Mouse (Mus musculus): ENCODE measurements around the gene Gm21440.
"Not testable (repeated sequence)": the region's sequence is repeated elsewhere in the genome, so short reads cannot be mapped to it uniquely, and the experiment has no call there.

The Gm21440 gene

GRCm38 (mm10) chrY:13252091-13252490 is at the start of gene Gm21440, which contains the start of gene Gm21454:
Gm21440 (plus strand) TSS chrY:13252391.
Gm21454 (plus strand) TSS chrY:13252442.
- not testable (repeated sequence) for DNase-seq (ENCODE audit: low spot score in 2 of 2)

GRCm38 (mm10) chrY:13223828-13224227 is 28.4 kb upstream of the Gm21440 start, which contains the start of gene Gm21828:
Gm21828 (minus strand) TSS chrY:13223928.
- not testable (repeated sequence) for DNase-seq (ENCODE audit: low spot score in 2 of 2)
